Mouse (Mus musculus) frontal cortex, postnatal 36 days (tissue): Measurements from ENCODE around the gene Ptrh2.
"Not testable (repeated sequence)": the region's sequence is repeated elsewhere in the genome, so short reads cannot be mapped to it uniquely, and the experiment has no call there.

ENCODE experiments used
- DNase-seq, 2 experiments: peaks; one replicate each; pipeline ENCODE4 v3.0.0; 2022; ENCODE audit warnings: low spot score in 2 of 2

The Ptrh2 gene

GRCm38 (mm10) chr11:86731443-86731842, 47.7 kb downstream of the Ptrh2 start:
- no peak for DNase-seq

- DNase-seq: peak in 1 of 2 experiments; percentile 25
Measured at GRCm38 (mm10) chr11:86734241-86734939, 50.6 kb downstream of the Ptrh2 start.

- DNase-seq: no peak
Measured at GRCm38 (mm10) chr11:86734993-86735392, 51.2 kb downstream of the Ptrh2 start.

GRCm38 (mm10) chr11:86737301-86738000, 53.7 kb downstream of the Ptrh2 start:
- DNase-seq: no peak

GRCm38 (mm10) chr11:86738308-86738707, 54.5 kb downstream of the Ptrh2 start:
- DNase-seq: not testable (repeated sequence)

GRCm38 (mm10) chr11:86738956-86739355, 55.2 kb downstream of the Ptrh2 start:
- DNase-seq: no peak

- DNase-seq: no peak
Measured at GRCm38 (mm10) chr11:86739470-86739869, 55.7 kb downstream of the Ptrh2 start.

- no peak for DNase-seq
Measured at GRCm38 (mm10) chr11:86741505-86741904, 57.7 kb downstream of the Ptrh2 start.
